ENCODE assay signal across 8 mouse cellular contexts in genomic region chr12:40199795-40200402, GRCm38 (mm10). TPM values are rescaled to one million over a fixed set of nuclear protein-coding genes. Genes with fewer than 3 reads are reported as not detected.
DNase-seq lines count a peak whose midpoint lies in the region; ATAC-seq and TF ChIP-seq lines count a peak whose summit lies in the region.

No protein-coding gene starts in this region.

- H3K4me1 ChIP-seq in midbrain, embryonic 10.5 days: no peaks in the 10 kb centered on the region
- no peaks in the 10 kb centered on the region for H3K4me1 ChIP-seq in midbrain, embryonic 15.5 days
- no peaks in the 10 kb centered on the region for H3K4me1 ChIP-seq in cortical plate, adult 2 months (ENCODE audit: control insufficient read depth, insufficient read depth, low read length)
- H3K4me1 ChIP-seq in intestine, embryonic 15.5 days (replicated peaks): no peaks in the 10 kb centered on the region
- no peaks in the 10 kb centered on the region for H3K4me1 ChIP-seq in midbrain, embryonic 16.5 days (ENCODE audit: control insufficient read depth, insufficient read depth, low read length)

- no peak for TF ChIP-seq POLR2A in cortical plate, adult 2 months (IDR thresholded peaks at IDR 0.05; ENCODE audit: extremely low read depth, insufficient read depth, low read length)

- intact Hi-C loops in gastrocnemius, postnatal 36 days (cut with DNase I): no loop called here
- intact Hi-C loops in left cerebral cortex, postnatal 14 days (cut with DNase I): no loop called here

- DNase-seq in midbrain, embryonic 10.5 days (ENCODE audit: low spot score): peak; percentile 56
- DNase-seq in gastrocnemius, postnatal 36 days: peak; percentile 39 to 48
- peak; percentile 87 for DNase-seq in left cerebral cortex, postnatal 14 days (ENCODE audit: low spot score in 2 of 2)
- peak; percentile 39 to 60 for DNase-seq in spleen, postnatal 10 days (ENCODE audit: low spot score in 2 of 2)

- 54% methylated on average over 7 of the region's 7 CpGs for WGBS in midbrain, embryonic 10.5 days
- 49% methylated on average over 7 of the region's 7 CpGs for WGBS in midbrain, embryonic 15.5 days
- WGBS in intestine, embryonic 15.5 days: 39% methylated on average over 7 of the region's 7 CpGs
- WGBS in midbrain, embryonic 16.5 days: 51% methylated on average over 7 of the region's 7 CpGs

- H3K9ac ChIP-seq in midbrain, embryonic 15.5 days: no peak overlapping the region
- H3K9ac ChIP-seq in intestine, embryonic 15.5 days: no peak overlapping the region
- no peak overlapping the region for H3K9ac ChIP-seq in midbrain, embryonic 16.5 days (ENCODE audit: low read depth, low read length)

- H3K27ac ChIP-seq in midbrain, embryonic 10.5 days (replicated peaks): no peak overlapping the region
- H3K27ac ChIP-seq in midbrain, embryonic 15.5 days: no peak overlapping the region
- no peak overlapping the region for H3K27ac ChIP-seq in cortical plate, adult 2 months (ENCODE audit: insufficient read depth, low read length)
- H3K27ac ChIP-seq in intestine, embryonic 15.5 days: no peak overlapping the region
- H3K27ac ChIP-seq in midbrain, embryonic 16.5 days (ENCODE audit: low read length): no peak overlapping the region

- TF ChIP-seq CTCF in cortical plate, adult 2 months (IDR thresholded peaks at IDR 0.05; ENCODE audit: extremely low read depth, insufficient read depth, low read length): peak; percentile 76

- H3K9me3 ChIP-seq in midbrain, embryonic 10.5 days (replicated peaks): no peaks in the 10 kb centered on the region
- H3K9me3 ChIP-seq in midbrain, embryonic 15.5 days: no peaks in the 10 kb centered on the region
- H3K9me3 ChIP-seq in intestine, embryonic 15.5 days: no peaks in the 10 kb centered on the region
- H3K9me3 ChIP-seq in midbrain, embryonic 16.5 days (replicated peaks; ENCODE audit: control insufficient read depth, low read length, poor library complexity, severe bottlenecking): no peaks in the 10 kb centered on the region

- H3K27me3 ChIP-seq in midbrain, embryonic 10.5 days (ENCODE audit: low read depth, poor library complexity, severe bottlenecking): no peaks in the 10 kb centered on the region
- no peaks in the 10 kb centered on the region for H3K27me3 ChIP-seq in midbrain, embryonic 15.5 days (replicated peaks)
- no peaks in the 10 kb centered on the region for H3K27me3 ChIP-seq in intestine, embryonic 15.5 days (replicated peaks)
- H3K27me3 ChIP-seq in midbrain, embryonic 16.5 days (ENCODE audit: control insufficient read depth, insufficient read depth, low read depth, low read length): no peaks in the 10 kb centered on the region

- no peak overlapping the region for H3K4me2 ChIP-seq in midbrain, embryonic 15.5 days
- no peak overlapping the region for H3K4me2 ChIP-seq in intestine, embryonic 15.5 days (replicated peaks)
- no peak overlapping the region for H3K4me2 ChIP-seq in midbrain, embryonic 16.5 days (ENCODE audit: low read length)

- ATAC-seq in midbrain, embryonic 15.5 days (replicated peaks): no peak
- peak; percentile 45; the same call in 1 of the 2 replicates for ATAC-seq in intestine, embryonic 15.5 days
- 0 out of 2 replicates have a peak, but pooled peaks have one; percentile 8 for ATAC-seq in midbrain, embryonic 16.5 days

- H3K4me3 ChIP-seq in midbrain, embryonic 10.5 days: no peak overlapping the region
- H3K4me3 ChIP-seq in midbrain, embryonic 15.5 days: no peak overlapping the region
- H3K4me3 ChIP-seq in cortical plate, adult 2 months (ENCODE audit: insufficient read depth, low read length): no peak overlapping the region
- no peak overlapping the region for H3K4me3 ChIP-seq in intestine, embryonic 15.5 days (replicated peaks)
- H3K4me3 ChIP-seq in midbrain, embryonic 16.5 days (ENCODE audit: low read depth, low read length): no peak overlapping the region

- peaks cover 44% of the 10 kb centered on the region for H3K36me3 ChIP-seq in midbrain, embryonic 10.5 days
- H3K36me3 ChIP-seq in midbrain, embryonic 15.5 days (replicated peaks): peaks cover 20% of the 10 kb centered on the region; the same call in 1 of the 2 replicates
- H3K36me3 ChIP-seq in intestine, embryonic 15.5 days: peaks cover 16% of the 10 kb centered on the region; the same call in 1 of the 2 replicates
- H3K36me3 ChIP-seq in midbrain, embryonic 16.5 days (ENCODE audit: control insufficient read depth, insufficient read depth, low read length): peaks cover 8% of the 10 kb centered on the region; the same call in 1 of the 2 replicates

RNA-seq across cellular contexts. Expression of gene Lsmem1, which starts 0.6 kb away (rescaled TPM):
- not detected in 2 replicates for polyA plus RNA-seq in midbrain, embryonic 10.5 days (2016; fragmentation: Nextera tagmentation; extraction: Ambion mirVana)
- not detected in 2 replicates for polyA plus RNA-seq in midbrain, embryonic 15.5 days (2015; fragmentation: Nextera tagmentation; extraction: Ambion mirVana)
- polyA plus RNA-seq in cortical plate, adult 2 months (2012; rRNA removed): 0.81 and 0.86 TPM in 2 replicates
- total RNA-seq in gastrocnemius, postnatal 36 days (2021): 10 to 100 TPM; 49.2 to 57.7 TPM
- not detected in 2 replicates for polyA plus RNA-seq in intestine, embryonic 15.5 days (2015; fragmentation: Nextera tagmentation; extraction: Ambion mirVana)
- 1 to 10 TPM in 1 of 2 experiments, under 1 TPM in 1; 0.97 to 1.1 TPM for total RNA-seq in left cerebral cortex, postnatal 14 days (2021)
- polyA plus RNA-seq in midbrain, embryonic 16.5 days (2015; fragmentation: Nextera tagmentation; extraction: Ambion mirVana): 0.29 TPM in 1 of 2 replicates, not detected in the other

RNA-seq across cellular contexts. Expression of gene Ifrd1, which starts 48.4 kb away (rescaled TPM):
- 133 and 140 TPM in 2 replicates for polyA plus RNA-seq in midbrain, embryonic 10.5 days (2016; fragmentation: Nextera tagmentation; extraction: Ambion mirVana)
- 152 and 160 TPM in 2 replicates for polyA plus RNA-seq in midbrain, embryonic 15.5 days (2015; fragmentation: Nextera tagmentation; extraction: Ambion mirVana)
- 69.2 and 70.4 TPM in 2 replicates for polyA plus RNA-seq in cortical plate, adult 2 months (2012; rRNA removed)
- total RNA-seq in gastrocnemius, postnatal 36 days (2021): 100 to 1,000 TPM in 1 of 2 experiments, 10 to 100 TPM in 1; 91.4 to 119 TPM
- polyA plus RNA-seq in intestine, embryonic 15.5 days (2015; fragmentation: Nextera tagmentation; extraction: Ambion mirVana): 93.6 and 101 TPM in 2 replicates
- total RNA-seq in left cerebral cortex, postnatal 14 days (2021): 10 to 100 TPM; 85.0 to 91.1 TPM
- 181 and 183 TPM in 2 replicates for polyA plus RNA-seq in midbrain, embryonic 16.5 days (2015; fragmentation: Nextera tagmentation; extraction: Ambion mirVana)
